Mouse (Mus musculus): ENCODE measurements around the gene Tbx19.

DNA sequence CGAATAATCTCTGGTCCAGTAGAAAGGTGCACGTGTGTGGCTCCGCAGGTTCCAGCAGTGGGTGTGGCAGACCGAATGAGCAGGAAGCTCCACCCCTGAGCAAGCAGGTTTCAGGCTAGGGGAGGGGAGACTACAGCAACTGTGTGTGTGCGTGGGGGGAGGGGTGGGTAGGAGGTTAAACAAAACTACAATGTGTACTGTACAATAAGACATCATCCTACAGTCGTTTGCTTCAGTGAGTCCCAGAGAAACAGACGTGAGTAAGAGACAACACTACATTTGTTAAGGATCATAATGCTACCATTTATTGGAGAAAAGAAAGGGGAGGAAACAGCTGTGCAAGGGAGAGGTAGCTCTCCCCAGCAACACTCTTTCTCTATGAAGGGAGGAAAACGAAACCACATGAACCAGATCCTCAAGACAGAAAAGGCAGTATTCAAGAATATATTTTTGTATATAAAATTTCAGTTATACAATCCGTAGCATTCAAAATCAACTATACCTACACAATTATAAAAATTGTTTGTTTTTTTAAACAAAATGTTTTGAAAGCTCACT is 13.6 kb upstream of the Tbx19 start:
- TF ChIP-seq CTCF (IDR thresholded peaks at IDR 0.05; ENCODE audit: control insufficient read depth, insufficient read depth, insufficient read length) (no peak), USF1 (IDR thresholded peaks at IDR 0.05; ENCODE audit: low read depth) (no peak), CEBPB (IDR thresholded peaks at IDR 0.05; ENCODE audit: low read depth) (no peak), FOSL1 (IDR thresholded peaks at IDR 0.05; ENCODE audit: insufficient read depth, low read length, poor library complexity, severe bottlenecking) (no peak), MYOG (IDR thresholded peaks at IDR 0.05; ENCODE audit: control insufficient read depth, extremely low read depth, insufficient read length) (no peak)

Data from C2C12 (cell line).